Mouse (Mus musculus) spleen, postnatal 14 days (tissue): ENCODE measurements at regions not wholly inside any gene's neighbourhood (a gene's known extent, or its start where the extent isn't known, plus 50 kb on each side); places are given as distances from the start of the nearest gene placed in this dataset.

Experiments
- DNase-seq, 2 experiments: peaks; one replicate each; pipeline ENCODE4 v3.0.0; 2021 to 2022; ENCODE audit warnings: low spot score in 2 of 2

GRCm38 (mm10) chr4:125936357-125936756 lies 88.0 kb upstream of the Csf3r start:
- no peak for DNase-seq

- DNase-seq: no peak
Measured at GRCm38 (mm10) chr4:125938186-125938585, 86.2 kb upstream of the Csf3r start.

GRCm38 (mm10) chr4:125941266-125941665 lies 83.1 kb upstream of the Csf3r start:
- no peak for DNase-seq

DNA sequence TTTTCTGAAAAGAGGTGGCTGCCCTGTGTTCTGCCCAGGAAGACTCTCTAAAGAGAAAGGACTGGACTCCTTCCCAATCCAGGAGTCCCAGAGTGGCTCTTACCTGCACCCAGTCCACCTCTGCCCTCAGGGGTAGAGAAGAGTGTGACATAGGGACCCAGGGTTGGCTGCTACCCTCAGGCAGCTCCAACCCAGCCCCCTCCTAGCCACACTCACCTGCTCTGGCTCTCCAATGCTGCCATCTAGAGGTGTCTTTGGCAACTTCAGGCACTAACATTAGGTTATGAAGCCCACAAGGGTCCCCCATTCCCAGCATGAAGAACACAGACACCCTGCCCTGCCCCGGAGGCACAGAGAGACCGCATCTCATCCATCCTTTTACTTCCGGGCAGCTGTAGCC lies 82.4 kb upstream of the Csf3r start:
- DNase-seq: peak in 1 of 2 experiments; percentile 10

GRCm38 (mm10) chr4:125945062-125945461 lies 79.3 kb upstream of the Csf3r start:
- DNase-seq: no peak

- no peak for DNase-seq
Measured at GRCm38 (mm10) chr4:125959426-125959825, 64.9 kb upstream of the Csf3r start.

DNA sequence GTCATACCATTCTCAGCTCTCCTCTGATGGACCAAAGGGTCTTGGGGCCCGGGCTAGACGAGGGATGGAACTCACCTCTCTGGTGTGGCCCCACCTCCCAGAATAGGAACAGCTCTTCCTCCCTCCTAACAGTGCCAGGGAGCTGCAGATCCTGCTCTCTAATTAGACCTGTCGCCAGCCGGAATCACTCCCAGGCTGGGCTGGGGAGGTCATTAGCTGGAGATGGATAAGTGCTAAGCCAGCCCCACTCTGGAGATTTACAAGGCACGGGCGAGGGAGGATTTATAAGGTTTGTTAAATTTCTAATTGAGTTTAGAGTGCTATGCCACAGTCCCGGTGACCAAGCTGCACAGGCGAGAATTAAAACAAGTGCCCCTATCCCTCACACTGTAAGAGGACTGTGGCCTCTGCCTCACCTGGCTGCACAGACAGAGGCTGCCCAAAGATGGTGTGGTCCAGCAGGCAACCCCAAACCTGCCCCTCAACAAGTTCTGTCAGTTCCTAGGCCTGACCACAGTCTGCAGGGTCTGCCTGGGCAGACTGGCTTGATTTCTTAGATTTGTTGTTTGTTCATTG lies 63.6 kb upstream of the Csf3r start:
- no peak for DNase-seq

DNA sequence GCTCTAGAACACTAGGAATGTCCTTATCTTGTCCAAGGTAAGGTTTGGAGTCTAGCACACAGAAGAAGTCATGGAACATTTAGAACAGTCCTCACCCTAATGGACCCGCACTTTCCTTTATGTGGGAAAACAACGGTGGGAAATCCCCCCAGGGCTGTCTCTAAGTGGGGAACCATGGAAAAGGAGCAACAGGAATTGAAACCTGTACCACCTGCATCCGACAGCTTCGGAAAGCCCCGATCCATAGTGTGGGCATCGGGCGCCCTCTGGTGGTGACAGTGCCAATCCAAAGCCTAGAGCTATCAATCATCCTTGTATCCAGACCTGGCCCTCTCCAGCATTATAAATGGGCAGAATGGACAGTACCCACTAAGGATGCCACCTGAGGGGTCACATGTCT lies 61.7 kb upstream of the Csf3r start:
- peak; percentile 59 to 66 for DNase-seq
